Mouse (Mus musculus) erythroblast, embryonic 14.5 days (primary cell): ENCODE measurements around the gene Nmnat2.

Experiments used
- GATA1 ChIP-seq: IDR thresholded peaks from 2 replicates; pipeline ENCODE4 v1.6.1; 2012; ENCODE audit warnings: low read length, inconsistent platforms, mixed read lengths
- TAL1 ChIP-seq: IDR thresholded peaks from 3 replicates; pipeline ENCODE4 v1.6.1; 2012; ENCODE audit warnings: low read length, inconsistent platforms, mixed read lengths

GRCm38 (mm10) chr1:153016465-153017163 lies 61.8 kb downstream of the Nmnat2 start:
- TF ChIP-seq TAL1 (no peak), GATA1 (no peak)
